Mouse (Mus musculus) liver, adult 10 weeks (tissue): Measurements from ENCODE around the gene Erbb4. TPM values are rescaled to one million over a fixed set of nuclear protein-coding genes. Genes with fewer than 3 reads are reported as not detected.

Experiments used
- polyA plus RNA-seq: library from polyadenylated mRNA; stranded (reverse); fragments of 350-450 nt; fragmentation: Illumina TruSeq; extraction: RNeasy Lipid Tissue Mini Kit (QIAGEN cat#74804); gene quantifications from one replicate; pipeline ENCODE4 v1.2.3, GENCODE M21; 2014; ENCODE audit warnings: low read depth, low replicate concordance

Gene Erbb4
- 1.7 TPM for polyA plus RNA-seq

GRCm38 (mm10) chr1:69107485-69108158 lies at the start of gene Erbb4:
Gene Erbb4 (minus strand): TSS chr1:69108059.

